Mouse (Mus musculus): ENCODE measurements at regions not wholly inside any gene's neighbourhood (a gene's known extent, or its start where the extent isn't known, plus 50 kb on each side); places are given as distances from the start of the nearest gene placed in this dataset.

GRCm38 (mm10) chr11:85995318-85996095 is 109.3 kb downstream of the Tbx4 start:
- DNase-seq (ENCODE audit: low read depth, low spot score) (no peak), ATAC-seq (no peak)
- CTCF ChIA-PET = no interaction called here
- H3K27me3 ChIP-seq = peaks cover 40% of the 10 kb centered on the region
- TF ChIP-seq CTCF (IDR thresholded peaks at IDR 0.05) = no peak
- in situ Hi-C loops (cut with MboI; ENCODE audit: low pct_unique_long_range_greater_than_20kb) = no loop called here
- POLR2A ChIA-PET = no interaction called here

- in situ Hi-C loops (cut with MboI; ENCODE audit: low pct_unique_long_range_greater_than_20kb) = no loop called here
- H3K27me3 ChIP-seq = peaks cover 44% of the 10 kb centered on the region
- CTCF ChIA-PET = no interaction called here
- ATAC-seq = no peak
- POLR2A ChIA-PET = no interaction called here
- no peak for TF ChIP-seq CTCF (IDR thresholded peaks at IDR 0.05)
- no peak for DNase-seq (ENCODE audit: low read depth, low spot score)
Measured at GRCm38 (mm10) chr11:85996686-85997085, 110.5 kb downstream of the Tbx4 start.

- in situ Hi-C loops (cut with MboI; ENCODE audit: low pct_unique_long_range_greater_than_20kb) = no loop called here
- ChIA-PET POLR2A (no interaction called here), CTCF (no interaction called here)
- TF ChIP-seq CTCF (IDR thresholded peaks at IDR 0.05) = no peak
- DNase-seq (ENCODE audit: low read depth, low spot score) = no peak
- H3K27me3 ChIP-seq = peaks cover 33% of the 10 kb centered on the region
- ATAC-seq = no peak
Measured at GRCm38 (mm10) chr11:86003341-86003740, 117.1 kb downstream of the Tbx4 start.

- no peak for TF ChIP-seq CTCF (IDR thresholded peaks at IDR 0.05)
- ChIA-PET POLR2A (no interaction called here), CTCF (no interaction called here)
- in situ Hi-C loops (cut with MboI; ENCODE audit: low pct_unique_long_range_greater_than_20kb) = no loop called here
- no peak for DNase-seq (ENCODE audit: low read depth, low spot score)
- ATAC-seq = no peak
- H3K27me3 ChIP-seq = peaks cover 22% of the 10 kb centered on the region
Measured at GRCm38 (mm10) chr11:86005284-86005683, 119.1 kb downstream of the Tbx4 start.

- ATAC-seq (no peak), DNase-seq (ENCODE audit: low read depth, low spot score) (no peak)
- ChIA-PET POLR2A (no interaction called here), CTCF (no interaction called here)
- H3K27me3 ChIP-seq = peaks cover 21% of the 10 kb centered on the region
- TF ChIP-seq CTCF (IDR thresholded peaks at IDR 0.05) = no peak
- in situ Hi-C loops (cut with MboI; ENCODE audit: low pct_unique_long_range_greater_than_20kb) = no loop called here
Measured at GRCm38 (mm10) chr11:86005899-86006445, 119.8 kb downstream of the Tbx4 start.

- TF ChIP-seq CTCF (IDR thresholded peaks at IDR 0.05) = no peak
- CTCF ChIA-PET = no interaction called here
- DNase-seq (ENCODE audit: low read depth, low spot score) (no peak), ATAC-seq (no peak)
- POLR2A ChIA-PET = no interaction called here
- H3K27me3 ChIP-seq = peaks cover 12% of the 10 kb centered on the region
- in situ Hi-C loops (cut with MboI; ENCODE audit: low pct_unique_long_range_greater_than_20kb) = no loop called here
Measured at GRCm38 (mm10) chr11:86006859-86007258, 120.6 kb downstream of the Tbx4 start.
